Mouse (Mus musculus) C2C12 (cell line): ENCODE measurements around the gene Glce.

Experiments
- CEBPB ChIP-seq: IDR thresholded peaks from one replicate; pipeline ENCODE4 v1.6.1; 2011; ENCODE audit warnings: low read depth, mild to moderate bottlenecking, control low read depth, moderate library complexity
- CTCF ChIP-seq: IDR thresholded peaks from one replicate; pipeline ENCODE4 v1.5.1; 2011; ENCODE audit not compliant: control insufficient read depth, insufficient read depth, insufficient read length
- MAX ChIP-seq: IDR thresholded peaks from one replicate; pipeline ENCODE4 v1.6.1; 2011; ENCODE audit warnings: mild to moderate bottlenecking, control low read depth
- MYOD1 ChIP-seq: IDR thresholded peaks from one replicate; pipeline ENCODE4 v1.6.1; 2011; ENCODE audit warnings: low read depth; ENCODE audit not compliant: control insufficient read depth, insufficient read length
- USF1 ChIP-seq: IDR thresholded peaks from one replicate; pipeline ENCODE4 v1.6.1; 2011; ENCODE audit warnings: low read depth, mild to moderate bottlenecking, control low read depth, moderate library complexity

GRCm38 (mm10) chr9:62023879-62024278, 98.6 kb downstream of the Glce start:
- no peak for TF ChIP-seq MAX
- no peak for TF ChIP-seq USF1
- no peak for TF ChIP-seq CTCF
- no peak for TF ChIP-seq MYOD1
- no peak for TF ChIP-seq CEBPB
